Mouse (Mus musculus): Measurements from ENCODE around the gene Myh9.
"Not testable (repeated sequence)": the region's sequence is repeated elsewhere in the genome, so short reads cannot be mapped to it uniquely, and the experiment has no call there.

Myh9 gene

GRCm38 (mm10) chr15:77745081-77745480 lies 96.9 kb downstream of the Myh9 start:
- no peak for DNase-seq

- DNase-seq = no peak
Observed at GRCm38 (mm10) chr15:77744632-77745031, 97.3 kb downstream of the Myh9 start.

- not testable (repeated sequence) for DNase-seq
Observed at GRCm38 (mm10) chr15:77741556-77741955, 100.4 kb downstream of the Myh9 start.

- DNase-seq = no peak
Observed at GRCm38 (mm10) chr15:77740511-77741297, 101.3 kb downstream of the Myh9 start.

- DNase-seq = not testable (repeated sequence)
Observed at GRCm38 (mm10) chr15:77733903-77734302, 108.1 kb downstream of the Myh9 start.

- not testable (repeated sequence) for DNase-seq
Observed at GRCm38 (mm10) chr15:77733380-77733779, 108.6 kb downstream of the Myh9 start.

- not testable (repeated sequence) for DNase-seq
Observed at GRCm38 (mm10) chr15:77732851-77733250, 109.1 kb downstream of the Myh9 start.

GRCm38 (mm10) chr15:77731605-77732004 lies 110.4 kb downstream of the Myh9 start:
- DNase-seq = no peak

GRCm38 (mm10) chr15:77728739-77729138 lies 113.2 kb downstream of the Myh9 start, which contains the start of gene Apol9b:
Apol9b (plus strand) TSS chr15:77729039.
- not testable (repeated sequence) for DNase-seq

GRCm38 (mm10) chr15:77727745-77728144 lies 114.2 kb downstream of the Myh9 start:
- not testable (repeated sequence) for DNase-seq

GRCm38 (mm10) chr15:77727139-77727538 lies 114.8 kb downstream of the Myh9 start:
- DNase-seq = not testable (repeated sequence)

GRCm38 (mm10) chr15:77725393-77726020 lies 116.5 kb downstream of the Myh9 start:
- not testable (repeated sequence) for DNase-seq

- DNase-seq = not testable (repeated sequence)
Observed at GRCm38 (mm10) chr15:77724208-77724911, 117.6 kb downstream of the Myh9 start.

GRCm38 (mm10) chr15:77721509-77721908 lies 120.5 kb downstream of the Myh9 start:
- DNase-seq = not testable (repeated sequence)

- not testable (repeated sequence) for DNase-seq
Observed at GRCm38 (mm10) chr15:77718240-77718639, 123.7 kb downstream of the Myh9 start.
